Mouse (Mus musculus) cerebellum, postnatal 14 days (tissue): ENCODE measurements at regions not wholly inside any gene's neighbourhood (a gene's known extent, or its start where the extent isn't known, plus 50 kb on each side); places are given as distances from the start of the nearest gene placed in this dataset.
A peak's percentile ranks its signal among the peaks of the same experiment; 100 is the strongest.
"Not testable (repeated sequence)": the region's sequence is repeated elsewhere in the genome, so short reads cannot be mapped to it uniquely, and the experiment has no call there.

Experiments used
- DNase-seq, 2 experiments: peaks; one replicate each; pipeline ENCODE4 v3.0.0; 2021; ENCODE audit warnings: mixed read lengths in 2 of 2

DNA sequence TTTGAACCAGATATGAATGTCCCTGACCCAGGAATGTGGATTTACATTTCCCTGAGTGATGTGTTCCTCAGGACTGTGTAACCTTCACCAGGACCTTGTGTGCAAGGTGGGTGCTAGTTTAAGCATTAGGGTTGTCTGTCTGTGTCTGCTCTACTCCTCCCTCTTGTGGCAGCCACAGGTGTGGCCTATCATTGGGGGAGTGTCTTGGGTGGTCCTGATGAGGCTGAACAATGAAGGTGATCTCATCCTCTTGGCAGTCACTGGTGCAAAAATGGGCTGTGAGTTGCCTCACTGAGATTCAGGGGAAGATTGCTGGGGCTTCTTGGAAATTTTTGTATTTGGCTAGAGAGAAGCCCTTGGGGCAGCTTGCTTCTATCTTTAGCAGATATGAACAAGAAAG, 179.4 kb upstream of the Ube2e1 start:
- DNase-seq = peak; percentile 24 to 32

DNA sequence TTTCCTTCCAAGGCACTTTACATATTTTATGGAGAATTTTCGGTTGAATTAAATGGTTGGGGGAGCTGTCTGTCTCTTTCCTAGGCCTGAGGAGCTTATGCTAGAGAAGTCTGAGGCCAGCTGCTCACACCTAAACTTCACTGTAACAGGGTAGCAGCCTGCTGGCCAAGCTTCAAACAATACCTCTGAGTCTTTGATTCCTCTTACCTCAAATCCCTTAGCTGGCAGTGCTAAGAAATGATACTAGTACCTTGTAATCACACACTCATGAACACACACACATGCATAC, 176.6 kb upstream of the Ube2e1 start:
- no peak for DNase-seq

DNA sequence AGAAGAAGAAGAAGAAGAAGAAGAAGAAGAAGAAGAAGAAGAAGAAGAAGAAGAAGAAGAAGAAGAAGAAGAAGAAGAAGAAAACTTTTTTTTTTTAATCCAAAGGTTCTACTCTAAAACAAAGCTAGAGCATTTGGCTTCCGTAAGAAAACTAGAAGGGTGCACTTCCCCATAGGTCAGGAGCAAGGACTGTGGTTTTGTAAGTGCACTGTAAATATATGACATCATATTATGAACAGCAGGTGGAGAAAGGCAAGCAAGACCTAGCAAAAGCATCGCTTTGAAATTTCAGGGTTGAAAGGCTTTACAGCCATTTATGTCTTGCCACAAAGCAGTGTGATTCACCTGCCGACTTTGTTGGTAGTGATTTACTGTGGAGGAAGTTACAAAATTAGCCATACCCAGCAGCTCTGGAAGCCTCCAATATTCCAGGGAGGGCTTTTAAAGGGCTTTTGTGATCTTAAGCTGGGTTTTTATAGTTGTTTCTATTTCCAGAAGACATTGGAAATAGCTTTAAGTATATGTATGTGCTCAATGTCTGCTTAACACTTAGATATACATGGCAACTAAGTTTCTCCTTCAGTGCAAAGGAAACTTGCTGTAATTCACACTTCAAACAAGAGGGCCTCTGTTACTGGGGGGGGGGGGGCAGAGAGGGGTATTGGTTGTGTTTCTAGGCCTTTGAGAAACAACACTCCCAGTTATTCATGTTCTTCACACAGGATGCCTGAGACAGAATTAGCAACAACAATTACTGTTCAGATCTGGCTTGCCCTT, 176.1 kb upstream of the Ube2e1 start:
- DNase-seq = no peak

DNA sequence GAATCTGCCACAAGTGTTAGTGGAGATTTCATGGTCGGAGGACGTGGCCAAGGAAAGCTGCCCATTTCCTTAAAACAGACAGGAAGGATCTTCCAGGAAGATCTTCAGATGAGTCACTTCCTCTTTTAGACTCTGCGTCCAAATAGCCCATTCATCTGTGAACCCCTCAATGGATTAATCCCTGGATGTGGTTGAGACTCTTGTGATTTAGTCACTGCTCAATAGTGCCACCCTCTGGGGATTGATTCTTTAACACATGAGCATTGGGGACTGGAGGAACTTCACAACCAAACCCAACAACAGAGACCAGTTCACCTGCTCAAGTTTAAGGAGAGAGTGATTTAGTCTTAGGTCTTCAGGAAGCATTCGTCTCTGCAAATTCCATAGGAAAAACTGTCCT, 174.5 kb upstream of the Ube2e1 start:
- peak; percentile 59 to 61 for DNase-seq

DNA sequence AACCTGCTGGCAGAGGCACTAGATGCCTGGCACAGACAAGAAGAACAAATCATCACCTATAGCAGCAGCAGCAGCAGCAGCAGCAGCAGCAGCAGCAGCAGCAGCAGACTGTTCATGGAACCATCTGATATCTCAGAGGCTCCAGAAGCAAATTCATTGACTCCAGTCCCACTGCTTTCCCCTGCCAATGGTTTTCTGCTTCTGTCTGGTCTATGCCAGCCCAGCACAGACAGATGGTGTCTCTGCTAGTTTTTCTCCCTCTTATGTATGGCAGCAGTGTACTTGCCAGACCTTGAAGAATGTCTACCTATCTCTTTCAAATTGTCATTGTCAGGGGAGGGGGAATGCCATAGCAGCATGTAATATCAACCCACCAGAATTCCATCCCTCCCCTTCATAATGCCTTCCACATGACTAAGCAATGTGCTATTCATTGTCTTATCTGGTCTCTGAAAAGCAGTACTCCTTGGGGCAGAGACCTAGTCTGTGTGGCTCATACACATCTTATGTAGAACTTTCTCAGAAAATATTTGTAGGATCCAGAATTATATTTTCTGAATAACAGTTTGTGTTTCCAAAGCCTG, 168.7 kb upstream of the Ube2e1 start:
- DNase-seq = peak; percentile 52 to 60

DNA sequence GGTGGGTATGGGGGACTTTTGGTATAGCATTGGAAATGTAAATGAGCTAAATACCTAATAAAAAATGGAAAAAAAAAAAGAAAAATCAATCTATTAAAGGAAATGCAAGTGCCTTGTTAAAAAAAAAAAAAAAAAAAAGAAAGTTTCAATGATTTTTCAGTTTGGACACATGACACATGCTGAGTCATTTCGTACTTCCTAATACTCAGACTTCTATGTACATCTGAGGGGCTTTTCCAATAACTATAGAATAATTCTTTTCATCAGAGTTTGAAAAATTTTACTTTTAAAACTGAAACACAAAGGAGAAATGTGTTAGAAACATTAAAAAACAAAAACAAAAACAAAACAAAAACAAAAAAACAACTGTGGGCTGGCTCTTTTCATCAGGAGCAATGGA, 162.4 kb upstream of the Ube2e1 start:
- DNase-seq = no peak

DNA sequence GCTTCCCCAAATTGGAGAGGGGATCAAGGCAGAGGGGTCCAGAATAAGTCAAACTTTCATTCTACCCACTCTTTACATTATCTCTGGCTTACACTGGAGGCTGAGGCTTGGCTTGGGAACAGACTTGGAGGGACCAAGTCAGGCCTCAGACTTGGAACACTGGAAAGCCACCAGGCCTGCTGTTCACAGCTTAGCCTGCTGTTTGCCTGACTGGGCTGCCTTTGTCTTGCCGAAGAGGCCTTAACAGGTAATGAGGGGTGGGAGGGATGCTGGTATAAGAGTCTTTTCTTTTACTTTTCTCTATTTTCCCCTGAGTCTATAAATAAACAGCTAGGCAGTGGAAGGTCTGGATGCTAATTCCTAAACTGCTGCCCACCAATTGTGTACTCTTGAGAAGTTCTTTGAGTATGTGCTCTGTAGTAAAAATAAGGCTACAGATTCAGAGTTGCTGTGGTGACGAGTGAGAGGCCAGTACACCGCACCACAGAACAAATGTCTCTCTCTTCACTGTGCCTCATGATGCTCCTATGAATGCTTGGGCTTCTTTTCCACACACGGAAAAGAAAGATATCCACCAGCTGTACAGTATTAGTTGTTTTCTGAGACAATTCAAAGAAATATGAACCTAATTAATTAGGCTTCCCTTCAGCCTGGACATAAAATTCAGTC, 154.6 kb upstream of the Ube2e1 start:
- DNase-seq = no peak

DNA sequence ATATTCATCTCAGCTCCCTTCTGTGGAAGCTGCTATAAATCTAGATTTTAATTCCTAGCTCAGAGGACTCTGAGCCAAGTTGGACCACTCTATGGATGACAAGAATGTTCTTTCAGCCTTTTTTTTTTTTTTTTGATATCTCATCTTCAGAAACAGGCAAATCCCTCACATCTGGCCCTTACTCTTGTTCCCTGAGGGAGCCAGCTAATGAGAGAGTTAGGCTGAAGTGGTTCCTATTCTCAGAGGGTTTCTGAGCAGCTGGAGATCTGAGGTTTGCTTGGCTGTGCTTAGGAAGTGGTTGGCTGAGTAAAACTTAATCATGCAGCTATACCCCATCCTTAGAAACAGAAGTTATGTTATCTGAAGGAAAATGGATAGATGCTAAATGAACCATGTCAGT, 153.9 kb upstream of the Ube2e1 start:
- no peak for DNase-seq

DNA sequence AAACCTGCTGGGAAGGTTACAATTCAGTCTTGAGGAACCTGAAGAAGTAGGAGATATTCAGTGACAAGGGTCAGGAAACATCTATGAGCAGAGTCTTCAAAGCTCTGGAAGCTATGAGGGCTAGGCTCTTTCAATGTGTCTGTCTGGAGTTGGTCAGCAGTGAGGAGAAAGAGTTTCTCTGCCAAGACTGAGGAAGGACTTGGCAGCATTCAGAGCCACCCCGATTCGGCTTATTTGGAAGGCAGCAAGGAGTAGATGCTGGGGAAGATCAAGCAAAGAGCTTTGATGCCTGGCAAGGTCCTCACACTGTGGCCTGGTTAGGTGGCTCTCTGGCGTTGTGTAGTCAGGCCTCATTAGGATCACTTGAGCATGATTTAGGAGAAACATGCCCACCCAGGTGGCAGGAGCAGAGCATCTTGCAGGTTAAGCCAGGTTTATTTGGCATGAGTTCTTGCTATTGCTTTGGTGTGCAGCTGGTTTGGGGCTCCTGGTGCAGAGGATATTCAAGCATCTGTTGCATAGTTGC, 145.2 kb upstream of the Ube2e1 start:
- peak; percentile 39 to 62 for DNase-seq

DNA sequence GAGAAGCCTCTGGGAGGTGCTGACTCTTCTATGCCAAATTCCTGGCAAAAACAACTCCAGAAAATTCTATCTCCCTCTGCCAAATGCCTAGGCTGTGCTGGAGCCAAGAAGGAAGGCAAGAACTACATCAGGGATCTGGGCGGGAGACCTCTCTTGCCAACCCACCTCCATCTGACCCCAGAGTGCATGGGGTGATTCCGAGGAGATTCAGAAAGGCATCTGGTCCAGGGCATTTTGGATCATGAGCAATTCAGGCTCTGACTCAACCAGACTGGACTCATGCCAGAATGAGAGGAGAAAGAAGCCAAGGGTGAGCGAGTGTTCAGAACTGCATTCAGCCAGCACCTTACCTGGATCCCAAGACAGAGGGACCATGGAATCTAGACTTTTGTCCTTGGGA, 137.0 kb upstream of the Ube2e1 start:
- peak; percentile 56 to 80 for DNase-seq

DNA sequence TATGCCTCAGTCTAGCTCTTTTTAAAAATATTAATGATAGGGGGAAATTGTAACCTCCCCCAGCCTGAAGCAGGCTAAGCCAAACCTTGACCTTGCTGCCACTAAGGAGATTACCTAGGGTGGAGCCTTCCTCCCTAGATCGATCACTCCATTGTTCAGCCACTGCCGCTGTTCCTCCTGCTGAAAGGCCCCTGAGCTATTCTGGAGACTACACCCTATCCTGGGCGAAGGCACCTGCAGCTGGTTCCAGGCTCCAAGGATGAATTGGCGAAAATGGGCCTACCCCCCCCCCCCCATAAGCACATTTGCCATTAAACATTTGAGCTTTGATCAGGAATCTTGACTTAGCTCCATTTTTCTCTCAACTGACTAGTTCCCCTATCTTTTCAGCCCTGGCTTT, 135.2 kb upstream of the Ube2e1 start:
- not testable (repeated sequence) for DNase-seq

DNA sequence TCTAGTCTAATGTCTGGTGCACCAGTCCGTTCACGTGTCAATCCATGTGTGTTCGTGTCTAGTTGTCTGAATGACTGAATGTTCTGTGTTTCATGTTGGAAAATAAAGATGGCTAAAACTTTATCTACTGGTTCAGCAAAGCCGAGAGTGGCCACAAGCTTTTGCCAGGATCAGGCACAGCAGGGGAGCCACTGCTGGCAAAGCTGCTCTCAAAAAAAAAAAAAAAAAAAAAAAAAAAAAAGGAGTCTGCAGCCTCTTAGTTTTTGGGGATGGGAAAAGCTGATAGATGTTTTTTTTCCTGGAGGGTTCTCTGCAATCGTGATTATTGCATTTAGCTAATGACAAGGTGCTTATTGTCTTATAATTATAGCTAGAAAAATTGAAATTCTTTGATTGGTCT, 132.5 kb upstream of the Ube2e1 start:
- peak; percentile 35 to 50 for DNase-seq

DNA sequence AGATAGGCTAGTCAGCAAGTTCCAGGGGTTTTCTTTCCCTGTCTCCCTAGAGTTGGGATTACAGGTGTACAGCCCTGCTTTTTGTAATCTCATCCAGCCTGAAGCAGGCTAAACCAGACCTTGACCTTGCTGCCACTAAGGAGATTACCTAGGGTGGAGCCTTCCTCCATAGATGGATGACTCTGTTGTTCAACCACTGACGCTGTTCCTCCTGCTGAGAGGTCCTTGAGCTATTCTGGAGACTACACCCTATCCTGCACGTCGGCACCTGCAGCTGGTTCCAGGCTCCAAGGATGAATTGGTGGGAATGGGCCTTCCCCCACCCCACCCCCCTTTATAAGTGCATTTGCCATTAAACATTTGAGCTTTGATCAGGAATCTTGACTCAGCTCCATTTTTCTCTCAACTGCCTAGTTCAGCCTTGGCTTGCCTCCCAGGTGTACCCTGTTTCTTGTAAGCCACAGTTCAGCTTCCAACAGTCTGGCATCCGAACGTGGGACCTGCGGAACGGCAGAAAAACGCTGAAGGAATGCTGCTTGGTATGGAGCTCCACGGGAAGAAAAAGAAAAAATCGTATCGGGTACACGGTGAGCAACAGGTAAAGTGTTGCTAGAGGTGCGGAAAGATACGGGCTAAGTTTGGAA, 131.7 kb upstream of the Ube2e1 start:
- DNase-seq = no peak

DNA sequence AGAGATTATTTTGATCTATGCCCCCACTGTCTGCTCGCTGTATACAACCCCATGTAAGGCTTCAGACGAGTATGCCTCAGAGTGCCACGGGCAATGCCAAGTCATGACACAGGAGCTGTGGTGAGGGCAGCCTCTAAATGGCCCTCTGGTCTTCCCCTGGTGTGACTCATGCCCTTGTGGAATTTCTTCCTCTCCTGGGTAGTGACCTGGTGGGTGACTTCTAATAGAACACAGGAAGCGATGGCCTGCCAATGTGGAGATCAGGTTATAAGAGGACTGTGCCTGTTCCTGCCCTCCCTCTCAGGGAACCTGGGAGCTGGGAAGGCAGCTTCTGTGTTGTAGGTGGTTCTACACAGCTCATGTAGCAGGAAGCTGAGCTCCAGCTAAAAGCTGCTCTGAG, 130.7 kb upstream of the Ube2e1 start:
- DNase-seq = no peak

DNA sequence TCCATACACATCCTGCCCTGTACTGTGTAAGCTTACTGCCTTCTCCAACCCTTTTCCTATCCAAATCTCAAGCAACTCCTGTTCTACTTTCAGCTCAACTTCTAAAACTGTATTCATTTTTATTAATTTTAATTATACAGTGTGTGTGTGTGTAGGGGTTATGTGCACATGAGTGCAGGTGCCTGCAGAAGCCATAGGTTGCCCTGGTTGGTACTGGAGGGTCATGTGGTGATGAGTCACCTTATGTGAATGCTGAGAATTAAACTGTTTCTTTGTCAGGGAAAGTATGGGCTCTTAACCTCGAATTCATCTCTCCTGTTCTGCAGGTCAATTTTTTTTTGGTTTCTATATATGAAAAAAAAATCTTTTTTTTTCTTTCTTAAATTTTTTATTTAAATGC, 117.0 kb upstream of the Ube2e1 start:
- DNase-seq = no peak

DNA sequence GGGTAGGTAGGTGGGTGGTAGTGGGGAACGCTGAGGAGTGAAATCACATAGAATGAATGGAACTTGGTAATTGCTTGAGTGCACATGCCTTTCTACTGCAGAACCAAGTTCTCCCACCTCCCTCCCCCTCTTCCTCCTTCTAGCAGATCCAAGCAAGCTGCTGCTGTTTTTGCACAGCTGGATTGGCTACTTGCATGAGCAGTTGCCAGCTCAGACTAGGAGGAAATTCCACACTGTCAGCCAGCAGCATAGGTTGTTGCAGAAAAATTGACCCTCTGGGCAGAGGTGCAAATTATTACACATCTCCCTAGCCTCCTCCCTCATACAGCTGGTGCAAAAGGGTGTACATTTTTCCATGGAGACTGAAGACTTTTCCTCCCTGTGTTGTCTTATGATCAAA, 112.8 kb upstream of the Ube2e1 start:
- DNase-seq = no peak

DNA sequence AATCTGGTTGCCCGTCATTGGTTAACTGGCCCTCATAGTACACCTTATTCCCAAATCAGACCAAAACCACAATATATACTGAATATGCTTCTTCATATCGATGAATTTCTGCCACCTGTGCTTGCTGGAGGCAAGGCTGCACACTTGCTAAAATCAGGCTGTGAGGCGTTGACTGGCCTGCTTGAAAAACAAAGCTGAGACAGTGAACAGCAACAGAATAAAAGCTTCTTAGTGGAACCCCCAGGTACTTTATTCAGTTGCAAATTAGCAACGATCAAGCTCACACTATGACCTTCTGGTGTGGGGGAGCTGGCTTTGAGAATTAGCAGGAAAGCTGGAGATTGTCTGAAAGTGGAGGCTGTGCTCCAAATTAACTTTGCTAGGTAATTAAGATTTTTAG, 97.3 kb upstream of the Ube2e1 start:
- not testable (repeated sequence) for DNase-seq

DNA sequence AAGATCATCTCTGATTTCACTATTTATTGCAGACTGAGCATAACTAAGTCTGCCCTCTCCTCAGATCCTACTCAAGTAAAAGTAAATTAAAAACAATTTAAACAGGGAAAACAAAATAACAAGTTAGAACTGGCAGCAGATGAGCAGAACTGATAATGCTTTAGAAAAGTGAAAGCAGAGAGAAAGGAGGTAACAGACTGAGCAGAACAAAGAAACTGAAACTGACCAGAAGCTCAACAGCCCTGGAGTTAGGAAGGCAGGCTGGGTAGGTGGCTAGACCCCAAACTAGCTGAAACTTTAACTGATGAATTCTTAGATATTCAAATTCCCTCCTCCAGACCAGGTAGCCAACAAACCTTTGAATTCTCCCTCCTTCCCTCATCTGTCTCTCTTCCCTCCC, 94.2 kb upstream of the Ube2e1 start:
- DNase-seq = no peak

DNA sequence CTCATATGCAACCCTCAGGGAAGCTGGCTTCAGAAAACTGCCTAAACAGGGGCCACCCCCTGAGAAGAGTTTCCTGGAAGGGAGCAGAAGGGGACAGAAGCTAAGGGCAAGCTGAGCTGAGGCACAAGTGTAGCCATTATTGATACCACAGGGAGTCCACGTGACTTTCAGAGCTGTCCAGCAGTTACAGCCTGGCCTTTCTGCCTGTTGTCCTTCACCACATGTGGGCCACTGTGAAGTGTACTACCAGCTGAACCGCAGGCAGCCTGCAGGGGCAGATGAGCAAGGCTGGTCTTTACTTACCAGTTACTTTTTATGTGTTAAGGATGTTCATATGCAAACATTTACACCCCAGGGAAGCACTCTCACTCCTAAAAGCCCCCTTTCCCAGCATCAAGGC, 85.2 kb upstream of the Ube2e1 start:
- DNase-seq = no peak

DNA sequence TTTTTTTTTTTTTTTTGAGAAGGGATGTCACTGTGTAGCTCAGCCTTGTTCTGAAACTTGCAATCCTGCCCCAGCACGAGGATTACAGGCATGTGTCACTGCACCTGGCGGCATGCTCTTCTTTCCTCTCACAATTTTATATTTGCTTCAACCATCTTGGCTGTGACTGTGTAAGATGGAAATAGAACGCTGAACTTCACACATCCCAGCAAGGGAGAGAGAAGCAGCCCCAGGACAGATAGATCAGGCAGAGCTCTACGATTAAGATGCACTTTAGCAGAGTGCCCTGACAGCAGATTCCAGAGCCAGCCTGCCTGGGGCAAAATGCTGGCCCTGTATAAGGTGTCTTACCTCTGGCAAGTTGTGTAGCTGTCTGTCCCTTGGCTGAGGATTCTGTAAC, 84.7 kb upstream of the Ube2e1 start:
- no peak for DNase-seq

DNA sequence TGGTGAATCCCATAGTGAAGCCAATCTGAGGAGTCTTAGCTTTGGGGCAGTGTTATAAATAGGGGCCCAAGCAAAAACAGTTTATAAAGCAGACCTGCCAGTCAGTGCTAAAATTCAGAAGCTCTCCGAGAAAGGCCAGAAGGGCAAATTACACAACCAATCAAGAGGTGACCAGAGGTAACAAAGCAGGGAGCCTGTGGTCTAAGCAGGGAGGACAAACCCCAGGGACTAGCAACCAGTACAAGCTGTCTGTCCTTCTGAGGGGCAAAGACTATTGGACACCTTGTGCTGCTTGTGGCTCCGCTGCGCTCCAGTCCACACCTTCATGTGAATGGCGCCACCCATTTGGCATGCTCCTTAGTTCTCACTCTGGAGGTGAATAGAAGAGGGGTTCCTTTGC, 67.3 kb upstream of the Ube2e1 start:
- no peak for DNase-seq

DNA sequence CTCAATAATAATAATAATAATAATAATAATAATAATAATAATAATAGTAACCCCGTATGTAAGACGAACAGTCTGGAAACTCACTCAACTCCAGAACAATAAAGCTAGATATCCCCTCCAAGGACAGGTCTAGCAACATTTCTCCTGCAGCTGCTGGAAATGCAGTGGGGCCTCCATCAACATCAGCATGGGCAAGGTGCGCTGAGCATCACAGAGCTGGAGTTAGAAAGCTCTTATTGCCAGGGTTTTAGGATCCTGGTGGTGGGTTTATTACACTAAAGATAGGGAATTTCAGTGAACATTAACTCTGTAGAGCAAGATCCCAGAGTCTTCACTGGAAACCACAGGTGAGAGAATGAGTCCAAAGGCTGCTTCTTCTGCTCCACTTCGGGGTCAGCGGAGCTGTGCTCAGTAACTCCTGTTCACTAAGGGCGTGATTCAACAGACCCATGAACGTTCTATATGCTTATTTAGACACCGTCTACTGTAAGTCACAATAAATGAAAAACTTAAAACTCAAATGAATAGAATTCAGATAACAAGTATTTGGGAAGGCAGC, 64.6 kb upstream of the Ube2e1 start:
- DNase-seq = no peak

DNA sequence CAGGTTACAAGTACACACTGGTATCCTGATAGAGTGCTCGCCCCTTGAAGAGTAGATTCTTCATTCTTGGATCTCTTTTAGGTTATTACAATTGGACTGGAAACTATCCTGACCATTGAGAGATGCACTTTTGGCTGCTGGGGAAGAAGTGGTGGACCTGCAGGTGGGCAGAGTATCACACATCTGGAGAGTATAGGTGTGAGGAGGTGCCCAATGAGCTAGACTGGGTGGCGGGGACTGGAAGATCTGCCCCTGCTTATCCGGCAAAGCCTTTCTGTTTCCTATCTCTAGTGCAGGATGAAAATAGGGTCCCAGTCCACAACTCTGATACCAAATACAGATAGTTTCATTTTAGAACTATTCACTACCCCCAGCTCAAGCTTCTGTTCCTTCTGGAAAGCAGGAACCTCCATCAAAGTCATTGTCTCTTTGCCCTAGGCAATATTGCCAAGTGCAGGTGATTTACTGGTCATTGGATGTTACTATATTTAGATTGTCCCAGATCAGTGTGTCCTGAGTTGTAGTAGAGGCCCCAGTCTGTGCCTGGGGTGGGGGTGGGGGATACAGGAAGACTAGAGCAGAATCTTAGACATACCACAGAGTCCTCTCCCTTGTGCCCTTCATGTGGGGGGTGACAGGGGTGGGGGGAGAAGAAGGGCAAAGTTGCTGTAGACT, 62.5 kb upstream of the Ube2e1 start:
- DNase-seq = no peak
